Mouse (Mus musculus): ENCODE results near the gene Qdpr.

GRCm38 (mm10) chr5:45475771-45476170 lies 25.7 kb upstream of the Qdpr start:
- TF ChIP-seq CTCF (IDR thresholded peaks at IDR 0.05; ENCODE audit: low read depth, low read length) (no peak), GATA1 (IDR thresholded peaks at IDR 0.05; ENCODE audit: borderline replicate concordance, low read length) (no peak)
